Mouse (Mus musculus): ENCODE results near the gene Cyp3a11.
"Not testable (repeated sequence)": the region's sequence is repeated elsewhere in the genome, so short reads cannot be mapped to it uniquely, and the experiment has no call there.

The Cyp3a11 gene

DNA sequence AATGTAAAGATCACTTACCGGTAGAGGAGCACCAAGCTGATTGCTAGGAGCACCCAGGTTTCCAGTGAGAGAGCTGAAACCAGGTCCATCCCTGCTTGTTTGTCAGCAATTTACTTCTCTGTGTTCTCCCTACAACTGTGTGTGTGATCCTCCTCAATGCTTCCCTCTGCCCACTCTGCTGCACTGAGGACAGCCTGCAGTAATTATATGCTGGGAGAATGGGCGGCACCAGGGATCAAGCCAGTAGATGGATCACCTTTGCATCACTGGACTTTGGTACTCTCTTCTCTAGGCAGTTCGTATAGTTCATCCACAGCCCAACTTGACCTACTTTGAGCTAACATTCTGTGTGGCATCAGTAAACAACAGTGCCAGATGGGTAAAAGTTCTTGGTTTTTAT is at the start of gene Cyp3a11:
Gene Cyp3a11 (minus strand): TSS at position 277 of the 400 bp plus-strand sequence.
- DNase-seq: no peak

- DNase-seq: no peak
Measured at GRCm38 (mm10) chr5:145912912-145913311, 33.1 kb upstream of the Cyp3a11 start.

- DNase-seq: no peak
Measured at GRCm38 (mm10) chr5:145911781-145912180, 32.0 kb upstream of the Cyp3a11 start.

GRCm38 (mm10) chr5:145906937-145907336 is 27.2 kb upstream of the Cyp3a11 start:
- DNase-seq: not testable (repeated sequence)

DNA sequence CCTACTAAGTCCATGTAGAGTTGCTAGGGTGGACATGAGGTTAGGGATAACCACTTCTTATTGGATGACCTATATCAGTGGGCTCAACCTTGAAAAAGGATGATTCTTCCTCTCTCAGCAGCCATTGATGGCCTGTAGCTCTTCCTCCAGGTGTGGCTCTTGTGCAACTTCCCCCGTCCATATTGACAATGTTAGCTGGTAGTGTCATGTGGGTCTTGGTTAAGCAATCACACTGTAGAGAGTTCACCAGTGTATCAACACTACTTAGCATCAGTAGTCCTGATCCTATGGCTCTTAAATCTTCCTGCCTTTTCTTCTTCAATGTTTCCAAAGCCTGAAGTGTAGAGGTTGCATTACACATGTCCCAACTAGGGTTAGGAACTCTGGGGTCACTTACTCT is 24.8 kb upstream of the Cyp3a11 start:
- no peak for DNase-seq

DNA sequence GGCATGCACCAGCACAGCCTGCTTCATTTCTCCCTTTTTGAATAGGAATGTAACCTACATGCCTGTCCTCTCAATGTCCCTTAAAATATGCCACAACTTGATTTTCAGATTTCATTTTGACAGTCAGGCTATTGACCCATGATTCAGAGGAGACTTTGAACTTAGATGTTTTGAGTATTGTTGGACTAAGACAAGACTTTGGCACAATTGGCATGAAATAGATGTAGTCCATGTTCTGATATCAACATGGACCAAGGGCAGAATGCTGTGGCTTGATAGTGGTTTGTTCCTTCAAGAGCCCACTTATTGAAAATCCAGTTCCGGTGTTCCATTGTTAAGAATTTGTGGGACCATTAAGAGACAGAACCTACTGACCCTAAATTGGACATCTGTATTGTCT is 23.6 kb upstream of the Cyp3a11 start:
- no peak for DNase-seq

- DNase-seq: no peak
Measured at GRCm38 (mm10) chr5:145900436-145900990, 20.7 kb upstream of the Cyp3a11 start.

- no peak for DNase-seq
Measured at GRCm38 (mm10) chr5:145897271-145897670, 17.5 kb upstream of the Cyp3a11 start.

DNA sequence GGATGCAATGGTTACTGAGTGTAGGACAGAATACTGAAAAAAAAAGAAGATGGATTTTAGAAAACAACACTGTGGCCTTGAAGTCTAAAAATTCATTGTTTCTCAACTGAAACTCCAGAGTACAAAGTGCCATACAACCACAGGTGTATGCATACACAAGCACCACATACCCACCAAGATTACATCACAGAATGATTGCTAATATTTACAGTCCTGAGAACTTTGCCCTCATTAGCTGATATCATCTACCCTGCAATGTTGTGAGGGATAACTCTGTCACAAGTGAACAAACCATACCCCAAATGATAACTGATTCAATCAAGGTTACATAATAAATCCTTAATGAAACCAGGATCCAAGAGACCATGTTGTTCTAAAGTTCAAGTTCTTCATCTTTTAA is 1.4 kb upstream of the Cyp3a11 start:
- no peak for DNase-seq

GRCm38 (mm10) chr5:145867433-145867832 is 12.3 kb downstream of the Cyp3a11 start:
- not testable (repeated sequence) for DNase-seq

DNA sequence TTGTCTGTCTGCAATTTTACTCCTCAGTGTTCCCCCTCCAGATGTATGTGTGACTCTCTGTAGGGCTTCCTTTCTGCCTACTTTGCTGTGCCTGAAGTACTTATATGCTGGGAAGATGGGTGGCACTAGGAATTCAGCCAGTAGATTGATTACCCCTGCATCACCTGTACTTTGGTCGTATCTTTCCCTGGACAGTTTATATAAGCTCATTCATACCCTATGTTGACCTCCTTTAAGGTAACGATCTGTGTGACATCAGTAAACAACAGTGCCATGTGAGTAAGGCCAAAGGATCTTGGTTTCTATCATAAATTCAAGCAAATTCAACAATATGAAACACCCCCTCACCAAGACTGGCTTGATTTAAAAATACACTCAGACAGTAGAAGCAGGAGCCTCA is 74.0 kb downstream of the Cyp3a11 start, which contains the start of gene Cyp3a44:
Gene Cyp3a44 (minus strand): TSS at position 79 of the 400 bp plus-strand sequence.
- DNase-seq: not testable (repeated sequence)

Measured in kidney, postnatal 4 days (tissue).